Mouse (Mus musculus) ES-E14 (cell line): ENCODE measurements around the gene Tbr1. TPM values are rescaled to one million over a fixed set of nuclear protein-coding genes. Genes with fewer than 3 reads are reported as not detected.

Source experiments
- DNase-seq: peaks from one replicate; pipeline ENCODE4 v3.0.0-alpha.2; 2013; ENCODE audit warnings: low read depth, low spot score
- H3K27ac ChIP-seq: 2 replicates; pipeline ENCODE4 v1.5.1; 2012; ENCODE audit warnings: low read depth, mild to moderate bottlenecking, low read length, moderate library complexity, mixed read lengths; ENCODE audit not compliant: poor library complexity, insufficient read depth, severe bottlenecking
- H3K36me3 ChIP-seq: 2 replicates; pipeline ENCODE4 v1.6.1; 2012; ENCODE audit warnings: mild to moderate bottlenecking, low read length, moderate library complexity, mixed read lengths; ENCODE audit not compliant: control insufficient read depth, poor library complexity, insufficient read depth, severe bottlenecking
- H3K4me1 ChIP-seq, 2 experiments: fragments of 150-350 bp in 1 of 2; sonication (generic) in 1 of 2; 2 replicates each; pipeline ENCODE4 v1.6.1; 2012; ENCODE audit warnings: low read length in 2 of 2, mild to moderate bottlenecking in 1 of 2, mixed read lengths in 1 of 2; ENCODE audit not compliant: control insufficient read depth in 2 of 2, insufficient read depth in 2 of 2, poor library complexity in 1 of 2
- H3K4me3 ChIP-seq, 2 experiments: fragments of 150-350 bp in 1 of 2; sonication (generic) in 1 of 2; 2 replicates each; pipeline ENCODE4 v1.5.1; 2012; ENCODE audit warnings: low read length in 2 of 2, low read depth in 1 of 2, mild to moderate bottlenecking in 1 of 2, mixed read lengths in 1 of 2; ENCODE audit not compliant: insufficient read depth in 1 of 2, poor library complexity in 1 of 2, severe bottlenecking in 1 of 2
- H3K9ac ChIP-seq: 2 replicates; pipeline ENCODE4 v1.6.1; 2012; ENCODE audit warnings: low read depth, mild to moderate bottlenecking, low read length, mixed read lengths; ENCODE audit not compliant: poor library complexity, insufficient read depth, severe bottlenecking
- H3K9me3 ChIP-seq: fragments of 150-350 bp; sonication (generic); 2 replicates; pipeline ENCODE4 v1.6.1; 2012; ENCODE audit warnings: low read depth, mild to moderate bottlenecking, low read length; ENCODE audit not compliant: control insufficient read depth, insufficient read depth
- CHD2 ChIP-seq: IDR thresholded peaks from 2 replicates; pipeline ENCODE4 v1.6.1; 2014; ENCODE audit warnings: mild to moderate bottlenecking, low read depth, low read length, inconsistent platforms
- HCFC1 ChIP-seq: IDR thresholded peaks from 2 replicates; pipeline ENCODE4 v1.6.1; 2012; ENCODE audit warnings: low read length, inconsistent platforms, borderline replicate concordance; ENCODE audit not compliant: insufficient read depth
- MAFK ChIP-seq: IDR thresholded peaks from 2 replicates; pipeline ENCODE4 v1.6.1; 2014; ENCODE audit warnings: mild to moderate bottlenecking, low read depth, low read length, inconsistent platforms; ENCODE audit not compliant: insufficient read depth
- ZC3H11A ChIP-seq: IDR thresholded peaks from 2 replicates; pipeline ENCODE4 v1.6.1; 2012; ENCODE audit warnings: low read depth, mild to moderate bottlenecking, inconsistent platforms, low read length, borderline replicate concordance
- ZNF384 ChIP-seq: IDR thresholded peaks from 2 replicates; pipeline ENCODE4 v1.6.1; 2012; ENCODE audit warnings: low read depth, low read length, inconsistent platforms
- in situ Hi-C, 2 experiments: fragments of 600-800 bp; cut with MboI; formaldehyde crosslinking; loops; one replicate each; pipeline ENCODE4 v1.15.1; 2025; ENCODE audit warnings: low sequenced_read_pairs in 2 of 2, inconsistent platforms in 1 of 2; ENCODE audit not compliant: unreplicated experiment in 2 of 2
- total RNA-seq: library from RNA; depleted of rRNA; stranded (reverse); fragments of 300-350 nt; gene quantifications from 2 replicates; pipeline ENCODE4 v1.2.3, GENCODE M21; 2012; rRNA removed

Gene Tbr1
- 0.79 and 0.80 TPM in 2 replicates for total RNA-seq

GRCm38 (mm10) chr2:61802656-61803251, at the start of gene Tbr1:
Tbr1 (plus strand) TSS chr2:61802930.
- TF ChIP-seq HCFC1, result no peak
- no peak for TF ChIP-seq ZNF384
- no peak for TF ChIP-seq MAFK
- TF ChIP-seq CHD2, result no peak
- TF ChIP-seq ZC3H11A, result no peak
- in situ Hi-C loops, result no loop called here
- no peak within 1 kb of the TSS for H3K4me3 ChIP-seq
- H3K4me1 ChIP-seq, result no peaks in the 10 kb centered on the region
- no peak within 1 kb of the TSS for H3K9ac ChIP-seq
- H3K36me3 ChIP-seq, result peaks cover 2% of the 10 kb centered on the region; the same call in 1 of the 2 replicates
- no peak for DNase-seq
- no peak within 1 kb of the TSS for H3K27ac ChIP-seq
- no peaks in the 10 kb centered on the region for H3K9me3 ChIP-seq

GRCm38 (mm10) chr2:61754989-61755388, 47.7 kb upstream of the Tbr1 start:
- no peaks in the 10 kb centered on the region for H3K9me3 ChIP-seq
- DNase-seq, result no peak
- H3K9ac ChIP-seq, result no peak overlapping the region
- no peak overlapping the region for H3K27ac ChIP-seq
- H3K4me1 ChIP-seq, result peaks cover 0 to 2% of the 10 kb centered on the region in 2 experiments; a peak in 1 of 4 replicates
- in situ Hi-C loops, result no loop called here
- H3K36me3 ChIP-seq, result no peaks in the 10 kb centered on the region
- no peak overlapping the region for H3K4me3 ChIP-seq
- TF ChIP-seq HCFC1 (no peak), MAFK (no peak), ZC3H11A (no peak), CHD2 (no peak), ZNF384 (no peak)

- no peaks in the 10 kb centered on the region for H3K9me3 ChIP-seq
- no peak overlapping the region for H3K4me3 ChIP-seq
- H3K27ac ChIP-seq, result no peak overlapping the region
- in situ Hi-C loops, result no loop called here
- 0 out of 4 replicates have a peak, but pooled peaks cover 0 to 2% of the 10 kb centered on the region in 2 experiments for H3K4me1 ChIP-seq
- H3K9ac ChIP-seq, result no peak overlapping the region
- no peaks in the 10 kb centered on the region for H3K36me3 ChIP-seq
- DNase-seq, result no peak
- TF ChIP-seq CHD2 (no peak), HCFC1 (no peak), ZNF384 (no peak), MAFK (no peak), ZC3H11A (no peak)
Measured at GRCm38 (mm10) chr2:61759234-61759855, 43.4 kb upstream of the Tbr1 start.

- H3K4me1 ChIP-seq, result 0 out of 4 replicates have a peak, but pooled peaks cover 0 to 2% of the 10 kb centered on the region in 2 experiments
- no peaks in the 10 kb centered on the region for H3K9me3 ChIP-seq
- in situ Hi-C loops, result no loop called here
- no peak overlapping the region for H3K4me3 ChIP-seq
- no peak overlapping the region for H3K9ac ChIP-seq
- DNase-seq, result no peak
- H3K27ac ChIP-seq, result no peak overlapping the region
- H3K36me3 ChIP-seq, result no peaks in the 10 kb centered on the region
- no peak for TF ChIP-seq HCFC1
- no peak for TF ChIP-seq ZNF384
Measured at GRCm38 (mm10) chr2:61760044-61760443, 42.7 kb upstream of the Tbr1 start.

- no peak overlapping the region for H3K27ac ChIP-seq
- no peaks in the 10 kb centered on the region for H3K4me1 ChIP-seq
- TF ChIP-seq ZNF384 (no peak), CHD2 (no peak), MAFK (no peak), ZC3H11A (no peak), HCFC1 (no peak)
- H3K9me3 ChIP-seq, result no peaks in the 10 kb centered on the region
- in situ Hi-C loops, result no loop called here
- no peak overlapping the region for H3K9ac ChIP-seq
- no peak overlapping the region for H3K4me3 ChIP-seq
- DNase-seq, result no peak
- no peaks in the 10 kb centered on the region for H3K36me3 ChIP-seq
Measured at GRCm38 (mm10) chr2:61764470-61765105, 38.1 kb upstream of the Tbr1 start.
